Mouse (Mus musculus) myocyte (in vitro differentiated cells): Measurements from ENCODE around the gene Usp18.

Experiments used
- CEBPB ChIP-seq: IDR thresholded peaks from 2 replicates; pipeline ENCODE4 v1.6.1; 2011; ENCODE audit warnings: mild to moderate bottlenecking, moderate library complexity; ENCODE audit not compliant: poor library complexity, insufficient read depth, severe bottlenecking
- E2F4 ChIP-seq: IDR thresholded peaks from one replicate; pipeline ENCODE4 v1.6.1; 2011; ENCODE audit warnings: mild to moderate bottlenecking, control low read depth, moderate library complexity; ENCODE audit not compliant: insufficient read depth
- MAX ChIP-seq: IDR thresholded peaks from one replicate; pipeline ENCODE4 v1.6.1; 2011; ENCODE audit warnings: low read depth, mild to moderate bottlenecking, control low read depth
- MYOD1 ChIP-seq, 3 experiments: IDR thresholded peaks; one replicate each; pipeline ENCODE4 v1.6.1; 2011; ENCODE audit warnings: control low read depth in 2 of 3, low read depth in 2 of 3, mild to moderate bottlenecking in 2 of 3, moderate library complexity in 1 of 3; ENCODE audit not compliant: insufficient read length in 2 of 3, control insufficient read depth in 1 of 3
- MYOG ChIP-seq, 3 experiments: IDR thresholded peaks; one replicate each; pipeline ENCODE4 v1.6.1; 2011; ENCODE audit warnings: control low read depth in 2 of 3, low read depth in 2 of 3, mild to moderate bottlenecking in 2 of 3; ENCODE audit not compliant: insufficient read length in 2 of 3, control insufficient read depth in 1 of 3, insufficient read depth in 1 of 3
- POLR2A ChIP-seq: IDR thresholded peaks from one replicate; pipeline ENCODE4 v1.6.1; 2011; ENCODE audit warnings: low read depth, mild to moderate bottlenecking, control low read depth, moderate library complexity; ENCODE audit not compliant: insufficient read length
- POLR2AphosphoS2 ChIP-seq: IDR thresholded peaks from one replicate; pipeline ENCODE4 v1.6.1; 2011; ENCODE audit warnings: low read depth, control low read depth; ENCODE audit not compliant: insufficient read length
- TCF12 ChIP-seq: IDR thresholded peaks from one replicate; pipeline ENCODE4 v1.6.1; 2011; ENCODE audit warnings: mild to moderate bottlenecking, control low read depth; ENCODE audit not compliant: poor library complexity, insufficient read depth, severe bottlenecking
- TCF3 ChIP-seq: IDR thresholded peaks from one replicate; pipeline ENCODE4 v1.6.1; 2011; ENCODE audit warnings: low read depth, control low read depth; ENCODE audit not compliant: insufficient read length

- no peak for TF ChIP-seq POLR2A
- TF ChIP-seq MYOD1 (IDR thresholded peaks at IDR 0.05; ENCODE audit: control insufficient read depth in 1 of 3, insufficient read length in 2 of 3, low read depth in 2 of 3) = no peak
- TF ChIP-seq MAX = no peak
- no peak for TF ChIP-seq TCF3
- no peak for TF ChIP-seq POLR2AphosphoS2
- TF ChIP-seq E2F4 = no peak
- no peak for TF ChIP-seq CEBPB
- no peak for TF ChIP-seq MYOG (IDR thresholded peaks at IDR 0.05; ENCODE audit: control insufficient read depth in 1 of 3, insufficient read depth in 1 of 3, insufficient read length in 2 of 3, low read depth in 2 of 3)
- no peak for TF ChIP-seq TCF12
Measured at GRCm38 (mm10) chr6:121300504-121300903, 54.8 kb downstream of the Usp18 start.
